Mouse (Mus musculus): Measurements from ENCODE around the gene Tmem74b. TPM values are rescaled to one million over a fixed set of nuclear protein-coding genes. Genes with fewer than 3 reads are reported as not detected.

Gene Tmem74b
- polyA plus RNA-seq, 1 experiment from 2014 or later = 2.0 TPM

GRCm38 (mm10) chr2:151712647-151713046, 10.8 kb downstream of the Tmem74b start:
- ATAC-seq (ENCODE audit: insufficient number of reproducible peaks, low FRiP score) = no peak
- Histone ChIP-seq H3K4me1 (replicated peaks) (no peaks in the 10 kb centered on the region), H3K9ac (no peak overlapping the region), H3K27me3 (replicated peaks) (peaks cover 3% of the 10 kb centered on the region; the same call in 1 of the 2 replicates), H3K4me2 (no peak overlapping the region), H3K27ac (ENCODE audit: poor library complexity, severe bottlenecking) (no peak overlapping the region), H3K9me3 (replicated peaks) (no peaks in the 10 kb centered on the region), H3K4me3 (no peak overlapping the region), H3K36me3 (peaks cover 18% of the 10 kb centered on the region)
- 28% methylated on average over 3 of the region's 3 CpGs for WGBS

- H3K9me3 ChIP-seq (replicated peaks) = no peaks in the 10 kb centered on the region
- no peak for ATAC-seq (ENCODE audit: insufficient number of reproducible peaks, low FRiP score)
- no peak overlapping the region for H3K9ac ChIP-seq
- no peaks in the 10 kb centered on the region for H3K4me1 ChIP-seq (replicated peaks)
- no peak overlapping the region for H3K4me3 ChIP-seq
- WGBS = 90% methylated on average over 4 of the region's 4 CpGs
- H3K4me2 ChIP-seq = no peak overlapping the region
- 0 out of 2 replicates have a peak, but pooled peaks cover 3% of the 10 kb centered on the region for H3K27me3 ChIP-seq (replicated peaks)
- H3K36me3 ChIP-seq = peaks cover 46% of the 10 kb centered on the region
- H3K27ac ChIP-seq (ENCODE audit: poor library complexity, severe bottlenecking) = no peak overlapping the region
These were observed 13.7 kb downstream of the Tmem74b start for GRCm38 (mm10) chr2:151715526-151715925.

- no peak overlapping the region for H3K27ac ChIP-seq (ENCODE audit: poor library complexity, severe bottlenecking)
- no peak overlapping the region for H3K9ac ChIP-seq
- no peak for ATAC-seq (ENCODE audit: insufficient number of reproducible peaks, low FRiP score)
- no peaks in the 10 kb centered on the region for H3K9me3 ChIP-seq (replicated peaks)
- H3K4me3 ChIP-seq = no peak overlapping the region
- no peak overlapping the region for H3K4me2 ChIP-seq
- peaks cover 55% of the 10 kb centered on the region for H3K36me3 ChIP-seq
- no peaks in the 10 kb centered on the region for H3K27me3 ChIP-seq (replicated peaks)
- H3K4me1 ChIP-seq (replicated peaks) = no peaks in the 10 kb centered on the region
- 87% methylated on average over 2 of the region's 2 CpGs for WGBS
These were observed 14.7 kb downstream of the Tmem74b start for GRCm38 (mm10) chr2:151716318-151717055.

- H3K9ac ChIP-seq = no peak overlapping the region
- no peak overlapping the region for H3K4me2 ChIP-seq
- H3K27ac ChIP-seq (ENCODE audit: poor library complexity, severe bottlenecking) = no peak overlapping the region
- H3K4me1 ChIP-seq (replicated peaks) = no peaks in the 10 kb centered on the region
- no peaks in the 10 kb centered on the region for H3K9me3 ChIP-seq (replicated peaks)
- H3K4me3 ChIP-seq = no peak overlapping the region
- ATAC-seq (ENCODE audit: insufficient number of reproducible peaks, low FRiP score) = no peak
- H3K36me3 ChIP-seq = peaks cover 76% of the 10 kb centered on the region
- H3K27me3 ChIP-seq (replicated peaks) = no peaks in the 10 kb centered on the region
- WGBS = 82% methylated on average over 2 of the region's 2 CpGs
These were observed 22.3 kb downstream of the Tmem74b start for GRCm38 (mm10) chr2:151724094-151724493.

- H3K36me3 ChIP-seq = peaks cover 44% of the 10 kb centered on the region
- WGBS = 83% methylated on average over 8 of the region's 8 CpGs
These were observed 31.5 kb downstream of the Tmem74b start for GRCm38 (mm10) chr2:151733151-151733865.

GRCm38 (mm10) chr2:151735422-151735821, 33.6 kb downstream of the Tmem74b start:
- Histone ChIP-seq H3K4me3 (no peak overlapping the region), H3K27me3 (replicated peaks) (no peaks in the 10 kb centered on the region)
- 92% methylated on average over 6 of the region's 6 CpGs for WGBS

More at GRCm38 (mm10) chr2:151733151-151733865, 31.5 kb downstream of the Tmem74b start:
- Histone ChIP-seq H3K9me3 (replicated peaks) (no peaks in the 10 kb centered on the region), H3K4me2 (no peak overlapping the region), H3K4me3 (no peak overlapping the region), H3K9ac (no peak overlapping the region), H3K27ac (ENCODE audit: poor library complexity, severe bottlenecking) (no peak overlapping the region), H3K27me3 (replicated peaks) (no peaks in the 10 kb centered on the region), H3K4me1 (replicated peaks) (no peaks in the 10 kb centered on the region)
- no peak for ATAC-seq (ENCODE audit: insufficient number of reproducible peaks, low FRiP score)

GRCm38 (mm10) chr2:151738460-151738859, 36.7 kb downstream of the Tmem74b start:
- Histone ChIP-seq H3K9me3 (replicated peaks) (no peaks in the 10 kb centered on the region), H3K36me3 (peaks cover 17% of the 10 kb centered on the region), H3K27ac (ENCODE audit: poor library complexity, severe bottlenecking) (no peak overlapping the region), H3K4me1 (replicated peaks) (peaks cover 12% of the 10 kb centered on the region), H3K4me3 (no peak overlapping the region), H3K4me2 (no peak overlapping the region), H3K9ac (no peak overlapping the region), H3K27me3 (replicated peaks) (peaks cover 4% of the 10 kb centered on the region; the same call in 1 of the 2 replicates)
- WGBS = 71% methylated on average over 4 of the region's 4 CpGs
- ATAC-seq (ENCODE audit: insufficient number of reproducible peaks, low FRiP score) = no peak

More at GRCm38 (mm10) chr2:151735422-151735821, 33.6 kb downstream of the Tmem74b start:
- Histone ChIP-seq H3K36me3 (peaks cover 23% of the 10 kb centered on the region), H3K9me3 (replicated peaks) (no peaks in the 10 kb centered on the region), H3K9ac (no peak overlapping the region), H3K27ac (ENCODE audit: poor library complexity, severe bottlenecking) (no peak overlapping the region), H3K4me2 (no peak overlapping the region), H3K4me1 (replicated peaks) (peaks cover 12% of the 10 kb centered on the region)
- ATAC-seq (ENCODE audit: insufficient number of reproducible peaks, low FRiP score) = no peak

- Histone ChIP-seq H3K4me1 (replicated peaks) (peaks cover 12% of the 10 kb centered on the region), H3K27me3 (replicated peaks) (peaks cover 10% of the 10 kb centered on the region; the same call in 1 of the 2 replicates), H3K27ac (ENCODE audit: poor library complexity, severe bottlenecking) (no peak overlapping the region), H3K4me3 (no peak overlapping the region), H3K9ac (no peak overlapping the region), H3K36me3 (peaks cover 11% of the 10 kb centered on the region), H3K4me2 (no peak overlapping the region), H3K9me3 (replicated peaks) (no peaks in the 10 kb centered on the region)
- ATAC-seq (ENCODE audit: insufficient number of reproducible peaks, low FRiP score) = no peak
- 83% methylated on average over 3 of the region's 3 CpGs for WGBS
These were observed 37.3 kb downstream of the Tmem74b start for GRCm38 (mm10) chr2:151739081-151739480.

GRCm38 (mm10) chr2:151739505-151739904, 37.7 kb downstream of the Tmem74b start:
- 86% methylated on average over 7 of the region's 7 CpGs for WGBS
- no peak overlapping the region for H3K4me3 ChIP-seq
- no peak for ATAC-seq (ENCODE audit: insufficient number of reproducible peaks, low FRiP score)

GRCm38 (mm10) chr2:151740741-151741526, 39.1 kb downstream of the Tmem74b start:
- Histone ChIP-seq H3K36me3 (no peaks in the 10 kb centered on the region), H3K4me3 (peak overlapping the region; percentile 76), H3K4me2 (peak overlapping the region; percentile 76), H3K27ac (ENCODE audit: poor library complexity, severe bottlenecking) (no peak overlapping the region), H3K27me3 (replicated peaks) (peaks cover 13% of the 10 kb centered on the region), H3K4me1 (replicated peaks) (peaks cover 12% of the 10 kb centered on the region), H3K9ac (peak overlapping the region; percentile 85), H3K9me3 (replicated peaks) (no peaks in the 10 kb centered on the region)
- under 1% methylated on average over 61 of the region's 61 CpGs for WGBS
- ATAC-seq (ENCODE audit: insufficient number of reproducible peaks, low FRiP score) = peak; percentile 85

More at GRCm38 (mm10) chr2:151739505-151739904, 37.7 kb downstream of the Tmem74b start:
- Histone ChIP-seq H3K9me3 (replicated peaks) (no peaks in the 10 kb centered on the region), H3K9ac (no peak overlapping the region), H3K36me3 (peaks cover 9% of the 10 kb centered on the region), H3K27ac (ENCODE audit: poor library complexity, severe bottlenecking) (no peak overlapping the region), H3K4me2 (peak overlapping the region; percentile 76), H3K4me1 (replicated peaks) (peaks cover 12% of the 10 kb centered on the region), H3K27me3 (replicated peaks) (peaks cover 12% of the 10 kb centered on the region; the same call in 1 of the 2 replicates)

- ATAC-seq (ENCODE audit: insufficient number of reproducible peaks, low FRiP score) = no peak
- Histone ChIP-seq H3K27me3 (replicated peaks) (peaks cover 19% of the 10 kb centered on the region), H3K9ac (no peak overlapping the region), H3K27ac (ENCODE audit: poor library complexity, severe bottlenecking) (no peak overlapping the region), H3K4me2 (no peak overlapping the region), H3K9me3 (replicated peaks) (no peaks in the 10 kb centered on the region), H3K4me3 (no peak overlapping the region), H3K36me3 (no peaks in the 10 kb centered on the region), H3K4me1 (replicated peaks) (peaks cover 12% of the 10 kb centered on the region)
- 83% methylated on average over 1 of the region's 1 CpGs for WGBS
These were observed 40.3 kb downstream of the Tmem74b start for GRCm38 (mm10) chr2:151742084-151742483.
